Mouse (Mus musculus) neural tube, embryonic 12.5 days (tissue): ENCODE results near the gene Gstp3. TPM values are rescaled to one million over a fixed set of nuclear protein-coding genes. Genes with fewer than 3 reads are reported as not detected.

Experiments used
- ATAC-seq: fragments of 200-750 bp; cut with Nextera tagmentation; 2 replicates; pipeline ENCODE4 v1.8.0; 2017; ENCODE audit warnings: low read depth, mild to moderate bottlenecking, moderate TSS enrichment, moderate library complexity; ENCODE audit not compliant: low FRiP score
- H3K27ac ChIP-seq: fragments of 300-500 bp; sonication (generic); 2 replicates; pipeline ENCODE4 v1.5.1; 2016
- H3K27me3 ChIP-seq: fragments of 300-500 bp; sonication (generic); replicated peaks from 2 replicates; pipeline ENCODE4 v1.6.1; 2016; ENCODE audit warnings: mild to moderate bottlenecking
- H3K36me3 ChIP-seq: fragments of 300-500 bp; sonication (generic); 2 replicates; pipeline ENCODE4 v1.6.1; 2016; ENCODE audit warnings: mild to moderate bottlenecking
- H3K4me1 ChIP-seq: fragments of 300-500 bp; sonication (generic); 2 replicates; pipeline ENCODE4 v1.6.1; 2016
- H3K4me2 ChIP-seq: fragments of 300-500 bp; sonication (generic); replicated peaks from 2 replicates; pipeline ENCODE4 v1.6.1; 2016; ENCODE audit warnings: mild to moderate bottlenecking
- H3K4me3 ChIP-seq: fragments of 300-500 bp; sonication (generic); 2 replicates; pipeline ENCODE4 v1.5.1; 2016
- H3K9ac ChIP-seq: fragments of 300-500 bp; sonication (generic); 2 replicates; pipeline ENCODE4 v1.6.1; 2016; ENCODE audit warnings: mild to moderate bottlenecking
- H3K9me3 ChIP-seq: fragments of 300-500 bp; sonication (generic); 2 replicates; pipeline ENCODE4 v1.6.1; 2016; ENCODE audit warnings: mild to moderate bottlenecking
- WGBS: fragments of 180-500 bp; shearing (Covaris S2); methylation state at CpG from one replicate; pipeline ENCODE4 v1.1.7; 2016; 5-methylcytosine and 5-hydroxymethylcytosine counted together
- polyA plus RNA-seq: library from polyadenylated mRNA; unstranded; fragments of >200 nt; fragmentation: Nextera tagmentation; extraction: Ambion mirVana; gene quantifications from 2 replicates; pipeline ENCODE4 v1.2.1, GENCODE M21; 2016

Gstp3 gene
- polyA plus RNA-seq, 1 experiment from 2014 or later, result not detected

DNA sequence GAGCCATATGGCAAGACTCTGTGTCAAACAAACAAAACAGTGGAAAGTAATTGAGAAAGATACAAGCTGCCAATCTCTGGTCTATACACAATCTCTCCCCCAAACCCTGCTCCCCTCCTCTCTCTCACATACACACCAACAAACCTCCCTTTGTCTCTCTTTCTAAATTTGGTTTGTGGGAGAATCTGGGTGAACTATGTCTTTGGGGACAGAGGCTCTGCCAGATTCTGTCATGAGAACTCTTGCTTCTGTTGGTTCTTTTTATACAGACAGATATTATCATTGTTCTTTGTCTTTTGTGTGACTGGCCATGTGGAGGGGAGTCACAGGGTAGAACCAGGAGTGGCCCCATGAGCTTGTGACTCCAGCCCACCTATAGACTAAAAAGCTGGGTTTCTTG lies 31.8 kb downstream of the Gstp3 start:
- Histone ChIP-seq H3K4me1 (no peaks in the 10 kb centered on the region), H3K36me3 (no peaks in the 10 kb centered on the region), H3K9ac (no peak overlapping the region), H3K27ac (no peak overlapping the region), H3K4me3 (no peak overlapping the region), H3K27me3 (no peaks in the 10 kb centered on the region), H3K9me3 (peaks cover 3% of the 10 kb centered on the region; the same call in 1 of the 2 replicates), H3K4me2 (no peak overlapping the region)
- ATAC-seq, result no peak

- Histone ChIP-seq H3K9ac (no peak overlapping the region), H3K4me2 (no peak overlapping the region), H3K27ac (no peak overlapping the region), H3K27me3 (0 out of 2 replicates have a peak, but pooled peaks cover 3% of the 10 kb centered on the region), H3K9me3 (peaks cover 3% of the 10 kb centered on the region; the same call in 1 of the 2 replicates), H3K4me3 (no peak overlapping the region), H3K36me3 (no peaks in the 10 kb centered on the region), H3K4me1 (no peaks in the 10 kb centered on the region)
- WGBS, result 81% methylated on average over 7 of the region's 7 CpGs
- ATAC-seq, result no peak
These were observed 36.2 kb downstream of the Gstp3 start for GRCm38 (mm10) chr19:4023185-4023584.

- ATAC-seq, result no peak
These were observed 40.4 kb downstream of the Gstp3 start for GRCm38 (mm10) chr19:4018743-4019583.

GRCm38 (mm10) chr19:4017921-4018587 lies 41.3 kb downstream of the Gstp3 start:
- WGBS, result 68% methylated on average over 10 of the region's 10 CpGs
- no peak overlapping the region for H3K4me3 ChIP-seq
- ATAC-seq, result no peak
- H3K9ac ChIP-seq, result no peak overlapping the region
- no peaks in the 10 kb centered on the region for H3K36me3 ChIP-seq
- H3K9me3 ChIP-seq, result no peaks in the 10 kb centered on the region
- no peak overlapping the region for H3K27ac ChIP-seq
- no peak overlapping the region for H3K4me2 ChIP-seq
- H3K27me3 ChIP-seq, result 0 out of 2 replicates have a peak, but pooled peaks cover 3% of the 10 kb centered on the region
- no peaks in the 10 kb centered on the region for H3K4me1 ChIP-seq

More at GRCm38 (mm10) chr19:4018743-4019583, 40.4 kb downstream of the Gstp3 start:
- H3K36me3 ChIP-seq, result no peaks in the 10 kb centered on the region
- H3K27me3 ChIP-seq, result 0 out of 2 replicates have a peak, but pooled peaks cover 3% of the 10 kb centered on the region
- no peak overlapping the region for H3K4me2 ChIP-seq
- WGBS, result 29% methylated on average over 18 of the region's 18 CpGs
- H3K4me3 ChIP-seq, result no peak overlapping the region
- no peak overlapping the region for H3K9ac ChIP-seq
- H3K27ac ChIP-seq, result no peak overlapping the region
- no peaks in the 10 kb centered on the region for H3K4me1 ChIP-seq
- H3K9me3 ChIP-seq, result no peaks in the 10 kb centered on the region

GRCm38 (mm10) chr19:4015635-4016034 lies 43.7 kb downstream of the Gstp3 start:
- Histone ChIP-seq H3K27ac (no peak overlapping the region), H3K4me1 (peaks cover 6% of the 10 kb centered on the region), H3K27me3 (0 out of 2 replicates have a peak, but pooled peaks cover 3% of the 10 kb centered on the region), H3K4me3 (no peak overlapping the region), H3K4me2 (no peak overlapping the region), H3K9me3 (no peaks in the 10 kb centered on the region), H3K9ac (no peak overlapping the region), H3K36me3 (no peaks in the 10 kb centered on the region)
- no peak for ATAC-seq
- 70% methylated on average over 5 of the region's 5 CpGs for WGBS

GRCm38 (mm10) chr19:4014802-4015201 lies 44.6 kb downstream of the Gstp3 start:
- H3K36me3 ChIP-seq, result peaks cover 7% of the 10 kb centered on the region; the same call in 1 of the 2 replicates
- no peaks in the 10 kb centered on the region for H3K9me3 ChIP-seq
- H3K4me1 ChIP-seq, result peaks cover 6% of the 10 kb centered on the region
- no peak overlapping the region for H3K4me2 ChIP-seq
- no peak overlapping the region for H3K27ac ChIP-seq
- 0 out of 2 replicates have a peak, but pooled peaks cover 3% of the 10 kb centered on the region for H3K27me3 ChIP-seq
- H3K4me3 ChIP-seq, result no peak overlapping the region
- no peak overlapping the region for H3K9ac ChIP-seq
- ATAC-seq, result no peak

DNA sequence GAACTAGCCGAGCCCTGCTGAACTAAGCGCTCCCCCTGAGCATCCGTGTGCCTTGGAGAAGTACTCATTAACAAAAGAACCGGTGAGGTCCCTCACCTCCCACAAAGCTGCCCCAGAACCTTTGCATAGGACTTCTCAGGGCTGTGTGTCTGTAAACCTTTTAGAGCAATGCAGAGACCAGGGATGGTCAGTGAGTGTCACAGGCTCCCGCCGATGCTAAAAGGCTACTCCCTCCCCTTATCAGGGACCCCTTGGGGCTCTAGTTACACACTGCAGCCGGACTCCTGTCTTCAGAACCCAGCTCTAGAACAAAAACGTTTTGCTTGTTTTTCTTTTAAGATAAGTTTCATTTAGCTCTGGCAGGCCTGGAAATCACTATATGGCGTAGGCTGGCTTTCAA lies 46.3 kb downstream of the Gstp3 start:
- Histone ChIP-seq H3K4me3 (peak overlapping the region; percentile 24; the same call in 1 of the 2 replicates), H3K4me2 (peak overlapping the region; percentile 67), H3K27me3 (no peaks in the 10 kb centered on the region), H3K36me3 (peaks cover 24% of the 10 kb centered on the region), H3K27ac (no peak overlapping the region), H3K9me3 (no peaks in the 10 kb centered on the region), H3K4me1 (peaks cover 6% of the 10 kb centered on the region), H3K9ac (0 out of 2 replicates have a peak overlapping the region, but pooled peaks have one; percentile 6)
- 23% methylated on average over 9 of the region's 9 CpGs for WGBS
- ATAC-seq, result peak; percentile 53; the same call in 1 of the 2 replicates

GRCm38 (mm10) chr19:4012432-4013022 lies 46.8 kb downstream of the Gstp3 start, which contains the start of gene Ndufv1:
TSS of gene Ndufv1 (minus strand) at chr19:4012806.
- no peaks in the 10 kb centered on the region for H3K9me3 ChIP-seq
- H3K4me2 ChIP-seq, result peak within 1 kb of the TSS; percentile 67
- peaks cover 30% of the 10 kb centered on the region for H3K36me3 ChIP-seq
- WGBS, result under 1% methylated on average over 45 of the region's 45 CpGs
- peaks cover 6% of the 10 kb centered on the region for H3K4me1 ChIP-seq
- no peak within 1 kb of the TSS for H3K27ac ChIP-seq
- peak within 1 kb of the TSS; percentile 80 for H3K4me3 ChIP-seq
- H3K27me3 ChIP-seq, result no peaks in the 10 kb centered on the region
- peak within 1 kb of the TSS; percentile 78 for H3K9ac ChIP-seq
- ATAC-seq, result peak; percentile 100

DNA sequence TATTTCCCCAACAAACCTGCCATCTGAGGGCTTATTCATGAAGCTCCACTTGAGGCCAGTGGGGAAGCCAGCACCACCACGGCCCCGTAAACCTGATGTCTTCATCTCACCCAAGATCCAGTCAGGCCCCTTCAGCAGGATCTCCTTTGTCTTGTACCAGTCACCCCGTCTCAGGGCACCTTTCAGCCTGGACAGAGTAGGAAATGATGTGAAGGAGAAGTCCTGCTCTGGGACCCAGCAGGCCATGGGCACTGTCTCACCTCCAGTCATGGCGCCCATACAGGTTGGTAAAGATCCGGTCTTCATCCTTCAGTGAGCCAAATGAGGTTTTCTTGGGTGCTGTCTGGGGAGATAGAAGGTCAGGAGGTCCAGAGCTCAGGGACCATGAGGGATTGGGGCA lies 48.3 kb downstream of the Gstp3 start:
- Histone ChIP-seq H3K4me3 (no peak overlapping the region), H3K27ac (no peak overlapping the region), H3K9me3 (no peaks in the 10 kb centered on the region), H3K36me3 (peaks cover 44% of the 10 kb centered on the region), H3K4me1 (peaks cover 6% of the 10 kb centered on the region), H3K9ac (no peak overlapping the region), H3K4me2 (peak overlapping the region; percentile 67; the same call in 1 of the 2 replicates), H3K27me3 (no peaks in the 10 kb centered on the region)
- ATAC-seq, result no peak
- 92% methylated on average over 5 of the region's 5 CpGs for WGBS

Other genes starting within 250 kb of the Gstp3 start
- 62.7 and 65.2 TPM in 2 replicates for gene Chka, start 207.8 kb downstream of the Gstp3 start, polyA plus RNA-seq
- 19.7 and 22.0 TPM in 2 replicates for gene Tcirg1, start 152.4 kb downstream of the Gstp3 start, polyA plus RNA-seq
- 226 and 234 TPM in 2 replicates for gene Ndufs8, start 146.8 kb downstream of the Gstp3 start, polyA plus RNA-seq
- gene Aldh3b1, start 129.8 kb downstream of the Gstp3 start, polyA plus RNA-seq, result 0.84 and 0.87 TPM in 2 replicates
- gene Unc93b1, start 124.4 kb downstream of the Gstp3 start, polyA plus RNA-seq, result 8.4 and 11.1 TPM in 2 replicates
- gene Aldh3b3, start 100.9 kb downstream of the Gstp3 start, polyA plus RNA-seq, result not detected in 2 replicates
- gene Aldh3b2, start 87.2 kb downstream of the Gstp3 start, polyA plus RNA-seq, result 0.65 and 0.68 TPM in 2 replicates
- 2.8 and 3.2 TPM in 2 replicates for gene Acy3, start 73.0 kb downstream of the Gstp3 start, polyA plus RNA-seq
- gene Tbx10, start 66.8 kb downstream of the Gstp3 start, polyA plus RNA-seq, result not detected in 2 replicates
- 20.6 and 22.8 TPM in 2 replicates for gene Nudt8, start 59.0 kb downstream of the Gstp3 start, polyA plus RNA-seq
- 4.3 TPM in 2 replicates for gene Gm49405, start 58.9 kb downstream of the Gstp3 start, polyA plus RNA-seq
- 4.5 and 6.0 TPM in 2 replicates for gene Doc2g, start 56.3 kb downstream of the Gstp3 start, polyA plus RNA-seq
- gene Ndufv1, start 46.8 kb downstream of the Gstp3 start, polyA plus RNA-seq, result 201 and 209 TPM in 2 replicates
- 349 and 353 TPM in 2 replicates for gene Gstp1, start 21.6 kb downstream of the Gstp3 start, polyA plus RNA-seq
- 1.8 and 2.8 TPM in 2 replicates for gene Gstp2, start 13.5 kb downstream of the Gstp3 start, polyA plus RNA-seq
- not detected in 2 replicates for gene Cabp2, start 22.0 kb upstream of the Gstp3 start, polyA plus RNA-seq
- gene Cdk2ap2, start 37.6 kb upstream of the Gstp3 start, polyA plus RNA-seq, result 73.6 and 75.9 TPM in 2 replicates
- 26.2 and 27.8 TPM in 2 replicates for gene Pitpnm1, start 40.4 kb upstream of the Gstp3 start, polyA plus RNA-seq
- gene Aip, start 66.3 kb upstream of the Gstp3 start, polyA plus RNA-seq, result 67.3 and 69.4 TPM in 2 replicates
- not detected in 2 replicates for gene Gpr152, start 80.2 kb upstream of the Gstp3 start, polyA plus RNA-seq
- 0.13 and 0.19 TPM in 2 replicates for gene Cabp4, start 84.5 kb upstream of the Gstp3 start, polyA plus RNA-seq
- 128 and 131 TPM in 2 replicates for gene Coro1b, start 89.0 kb upstream of the Gstp3 start, polyA plus RNA-seq
- gene Ptprcap, start 94.0 kb upstream of the Gstp3 start, polyA plus RNA-seq, result 0.92 and 0.94 TPM in 2 replicates
- 62.3 and 71.7 TPM in 2 replicates for gene Rps6kb2, start 103.8 kb upstream of the Gstp3 start, polyA plus RNA-seq
- 3.9 and 4.8 TPM in 2 replicates for gene Carns1, start 115.9 kb upstream of the Gstp3 start, polyA plus RNA-seq
- 1.1 and 1.4 TPM in 2 replicates for gene Tbc1d10c, start 131.7 kb upstream of the Gstp3 start, polyA plus RNA-seq
- gene Ppp1ca, start 132.5 kb upstream of the Gstp3 start, polyA plus RNA-seq, result 753 and 767 TPM in 2 replicates
- 25.9 and 34.0 TPM in 2 replicates for gene Rad9a, start 142.1 kb upstream of the Gstp3 start, polyA plus RNA-seq
- gene Clcf1, start 154.7 kb upstream of the Gstp3 start, polyA plus RNA-seq, result 0.87 and 0.95 TPM in 2 replicates
- not detected in 2 replicates for gene AC109138.7, start 154.8 kb upstream of the Gstp3 start, polyA plus RNA-seq
- gene Pold4, start 172.3 kb upstream of the Gstp3 start, polyA plus RNA-seq, result 18.7 and 19.8 TPM in 2 replicates
- 5.9 and 7.0 TPM in 2 replicates for gene Ssh3, start 209.6 kb upstream of the Gstp3 start, polyA plus RNA-seq
- gene Ankrd13d, start 223.6 kb upstream of the Gstp3 start, polyA plus RNA-seq, result 18.5 and 19.0 TPM in 2 replicates
- 19.7 and 21.2 TPM in 2 replicates for gene Grk2, start 246.7 kb upstream of the Gstp3 start, polyA plus RNA-seq